In genomic region chr4:52438886-52439664, GRCm38 (mm10) we compare ENCODE assay signal across 8 mouse cellular contexts. TPM values are rescaled to one million over a fixed set of nuclear protein-coding genes. Genes with fewer than 3 reads are reported as not detected.
A peak's percentile ranks its signal among the peaks of the same experiment; 100 is the strongest.
DNase-seq lines count a peak whose midpoint lies in the region; ATAC-seq and TF ChIP-seq lines count a peak whose summit lies in the region.

Gene Smc2 (plus strand): TSS chr4:52439243.

- H3K27me3 ChIP-seq in CH12.LX (replicated peaks), result no peaks in the 10 kb centered on the region
- H3K27me3 ChIP-seq in forebrain, embryonic 11.5 days (ENCODE audit: control insufficient read depth, insufficient read depth, low read length), result no peaks in the 10 kb centered on the region
- H3K27me3 ChIP-seq in heart, embryonic 16.5 days (ENCODE audit: control insufficient read depth, insufficient read depth, low read length), result no peaks in the 10 kb centered on the region
- no peaks in the 10 kb centered on the region for H3K27me3 ChIP-seq in liver, embryonic 15.5 days
- H3K27me3 ChIP-seq in neural tube, embryonic 12.5 days (replicated peaks), result no peaks in the 10 kb centered on the region

- ATAC-seq in forebrain, embryonic 11.5 days (replicated peaks; ENCODE audit: low FRiP score), result peak; percentile 99
- ATAC-seq in heart, embryonic 16.5 days (replicated peaks; ENCODE audit: extremely low read depth, insufficient read depth, low FRiP score), result peak; percentile 99
- peak; percentile 98 for ATAC-seq in liver, embryonic 15.5 days (ENCODE audit: insufficient read depth)
- peak; percentile 100 for ATAC-seq in neural tube, embryonic 12.5 days (ENCODE audit: low FRiP score, low read depth)

- peak within 1 kb of the TSS; percentile 85 to 94 (median 91) for H3K4me3 ChIP-seq in CH12.LX (replicated peaks in 1 of 3; ENCODE audit: low read depth in 2 of 3, low read length in 2 of 3, poor library complexity in 1 of 3)
- H3K4me3 ChIP-seq in forebrain, embryonic 11.5 days (ENCODE audit: low read depth, low read length), result peak within 1 kb of the TSS; percentile 65
- H3K4me3 ChIP-seq in heart, embryonic 16.5 days (ENCODE audit: low read length), result peak within 1 kb of the TSS; percentile 91
- H3K4me3 ChIP-seq in liver, embryonic 15.5 days (replicated peaks), result peak within 1 kb of the TSS; percentile 98
- H3K4me3 ChIP-seq in neural tube, embryonic 12.5 days, result peak within 1 kb of the TSS; percentile 70

- H3K36me3 ChIP-seq in CH12.LX (replicated peaks in 1 of 2; ENCODE audit: control insufficient read depth in 1 of 2, insufficient read depth in 1 of 2, low read length in 1 of 2), result peaks cover 15 to 27% of the 10 kb centered on the region in 2 experiments
- H3K36me3 ChIP-seq in forebrain, embryonic 11.5 days (ENCODE audit: control insufficient read depth, insufficient read depth, low read length), result peaks cover 7% of the 10 kb centered on the region
- H3K36me3 ChIP-seq in heart, embryonic 16.5 days (ENCODE audit: control insufficient read depth, insufficient read depth), result peaks cover 16% of the 10 kb centered on the region
- H3K36me3 ChIP-seq in liver, embryonic 15.5 days (replicated peaks), result peaks cover 28% of the 10 kb centered on the region
- H3K36me3 ChIP-seq in neural tube, embryonic 12.5 days, result peaks cover 18% of the 10 kb centered on the region

- no peak for TF ChIP-seq CTCF in CH12.LX (conservative IDR thresholded peaks at IDR 0.05 in 1 of 2, IDR thresholded peaks at IDR 0.05 in 1 of 2; ENCODE audit: low read depth in 2 of 2, low read length in 2 of 2)

- H3K9me3 ChIP-seq in CH12.LX (replicated peaks; ENCODE audit: low read length), result no peaks in the 10 kb centered on the region
- no peaks in the 10 kb centered on the region for H3K9me3 ChIP-seq in forebrain, embryonic 11.5 days (ENCODE audit: control insufficient read depth, low read length)
- H3K9me3 ChIP-seq in heart, embryonic 16.5 days (replicated peaks; ENCODE audit: control insufficient read depth, low read length), result no peaks in the 10 kb centered on the region
- no peaks in the 10 kb centered on the region for H3K9me3 ChIP-seq in liver, embryonic 15.5 days (replicated peaks)
- H3K9me3 ChIP-seq in neural tube, embryonic 12.5 days, result no peaks in the 10 kb centered on the region

- H3K9ac ChIP-seq in CH12.LX (ENCODE audit: insufficient read depth, low read depth), result peak within 1 kb of the TSS; percentile 94
- H3K9ac ChIP-seq in forebrain, embryonic 11.5 days (ENCODE audit: low read length), result peak within 1 kb of the TSS; percentile 74
- peak within 1 kb of the TSS; percentile 84 for H3K9ac ChIP-seq in heart, embryonic 16.5 days (ENCODE audit: low read length)
- peak within 1 kb of the TSS; percentile 91 for H3K9ac ChIP-seq in liver, embryonic 15.5 days
- H3K9ac ChIP-seq in neural tube, embryonic 12.5 days, result peak within 1 kb of the TSS; percentile 61

- H3K27ac ChIP-seq in CH12.LX (ENCODE audit: insufficient read depth, low read depth), result peak within 1 kb of the TSS; percentile 58
- peak within 1 kb of the TSS; percentile 33 for H3K27ac ChIP-seq in forebrain, embryonic 11.5 days (ENCODE audit: low read depth, low read length)
- peak within 1 kb of the TSS; percentile 84 for H3K27ac ChIP-seq in heart, embryonic 16.5 days (ENCODE audit: low read length)
- H3K27ac ChIP-seq in liver, embryonic 15.5 days (replicated peaks), result peak within 1 kb of the TSS; percentile 83
- H3K27ac ChIP-seq in neural tube, embryonic 12.5 days, result no peak within 1 kb of the TSS

- peak; percentile 93 for DNase-seq in CH12.LX (ENCODE audit: extremely low read depth)
- peak; percentile 87 for DNase-seq in c-Kit-positive CD71-positive TER-119-negative erythroid progenitor cells, embryonic 14.5 days (ENCODE audit: low read depth)
- peak; percentile 95 for DNase-seq in forebrain, embryonic 11.5 days (ENCODE audit: low spot score)
- peak; percentile 95 to 99 for DNase-seq in kidney, postnatal 36 days
- peak; percentile 89 for DNase-seq in telencephalon, adult 2 months (ENCODE audit: low read depth, low spot score)

- peak within 1 kb of the TSS; percentile 89 for H3K4me2 ChIP-seq in CH12.LX (ENCODE audit: insufficient read depth, low read depth, poor library complexity, severe bottlenecking)
- H3K4me2 ChIP-seq in forebrain, embryonic 11.5 days (ENCODE audit: low read depth, low read length, severe bottlenecking), result peak within 1 kb of the TSS; percentile 41
- peak within 1 kb of the TSS; percentile 63 for H3K4me2 ChIP-seq in heart, embryonic 16.5 days (ENCODE audit: low read depth, low read length)
- H3K4me2 ChIP-seq in liver, embryonic 15.5 days, result peak within 1 kb of the TSS; percentile 76
- peak within 1 kb of the TSS; percentile 71 for H3K4me2 ChIP-seq in neural tube, embryonic 12.5 days (replicated peaks)

- dilution Hi-C loops in CH12.LX (cut with MboI; ENCODE audit: extremely low pct_ligation_motif_present, extremely low pct_unique_long_range_greater_than_20kb, low sequenced_read_pairs), result no loop called here

- no peak for TF ChIP-seq RAD21 in CH12.LX (IDR thresholded peaks at IDR 0.05; ENCODE audit: low read depth, low read length)

- TF ChIP-seq POLR2A in CH12.LX (IDR thresholded peaks at IDR 0.05; ENCODE audit: low read depth, low read length), result peak; percentile 85

- H3K79me2 ChIP-seq in CH12.LX (replicated peaks; ENCODE audit: control insufficient read depth, extremely low read depth, insufficient read depth, poor library complexity, severe bottlenecking), result peaks cover 38% of the 10 kb centered on the region

- H3K4me1 ChIP-seq in CH12.LX (ENCODE audit: control insufficient read depth in 1 of 2, insufficient read depth in 2 of 2), result peaks cover 0 to 4% of the 10 kb centered on the region in 2 experiments; a peak in 1 of 4 replicates
- no peaks in the 10 kb centered on the region; the same call in 1 of the 2 replicates for H3K4me1 ChIP-seq in forebrain, embryonic 11.5 days (replicated peaks; ENCODE audit: control insufficient read depth, insufficient read depth, low read length)
- H3K4me1 ChIP-seq in heart, embryonic 16.5 days (ENCODE audit: control insufficient read depth, insufficient read depth, low read length), result peaks cover 5% of the 10 kb centered on the region
- peaks cover 12% of the 10 kb centered on the region for H3K4me1 ChIP-seq in liver, embryonic 15.5 days (replicated peaks)
- peaks cover 8% of the 10 kb centered on the region; the same call in 1 of the 2 replicates for H3K4me1 ChIP-seq in neural tube, embryonic 12.5 days

- in situ Hi-C loops in CH12.LX (cut with MboI; ENCODE audit: low pct_ligation_motif_present, low pct_unique_long_range_greater_than_20kb, low sequenced_read_pairs), result no loop called here

- WGBS in forebrain, embryonic 11.5 days, result under 1% methylated on average over 53 of the region's 53 CpGs
- under 1% methylated on average over 53 of the region's 53 CpGs for WGBS in heart, embryonic 16.5 days
- WGBS in liver, embryonic 15.5 days (ENCODE audit: insufficient replicate concordance), result under 1% methylated on average over 53 of the region's 53 CpGs
- WGBS in neural tube, embryonic 12.5 days, result under 1% methylated on average over 53 of the region's 53 CpGs

- TF ChIP-seq EP300 in CH12.LX (IDR thresholded peaks at IDR 0.05; ENCODE audit: low read length), result no peak

TF ChIP-seq in CH12.LX, 34 proteins besides CTCF, POLR2A, EP300 and RAD21 (continues in another document):
- TF ChIP-seq CHD2 (IDR thresholded peaks at IDR 0.05; ENCODE audit: low read length) (no peak), MAZ (IDR thresholded peaks at IDR 0.05; ENCODE audit: low read depth, low read length) (0 out of 2 replicates have a peak, but pooled peaks have one; percentile 40), MAX (IDR thresholded peaks at IDR 0.05; ENCODE audit: low read length) (peak; percentile 100), HCFC1 (IDR thresholded peaks at IDR 0.05; ENCODE audit: low read depth, low read length) (peak; percentile 85), ELF1 (IDR thresholded peaks at IDR 0.05; ENCODE audit: low read depth, low read length) (peak; percentile 78), MAFK (IDR thresholded peaks at IDR 0.05; ENCODE audit: insufficient replicate concordance, low read length) (no peak), E2F4 (IDR thresholded peaks at IDR 0.05; ENCODE audit: insufficient replicate concordance, low read depth, low read length) (peak; percentile 97), RCOR1 (conservative IDR thresholded peaks at IDR 0.05; ENCODE audit: low read depth, low read length) (0 out of 2 replicates have a peak, but pooled peaks have one; percentile 54), KAT2A (IDR thresholded peaks at IDR 0.05; ENCODE audit: insufficient replicate concordance, low read length) (peak; percentile 67; the same call in 1 of the 2 replicates), MYC (IDR thresholded peaks at IDR 0.05; ENCODE audit: low read depth, low read length) (peak; percentile 71; the same call in 1 of the 2 replicates), ZMIZ1 (IDR thresholded peaks at IDR 0.05; ENCODE audit: low read depth, low read length) (peak; percentile 71), ZC3H11A (IDR thresholded peaks at IDR 0.05; ENCODE audit: low read depth, low read length) (no peak), TBP (conservative IDR thresholded peaks at IDR 0.05; ENCODE audit: low read depth, low read length) (peak; percentile 64; the same call in 1 of the 2 replicates), CHD1 (IDR thresholded peaks at IDR 0.05; ENCODE audit: low read depth, low read length) (no peak), TCF12 (IDR thresholded peaks at IDR 0.05; ENCODE audit: low read depth, low read length) (peak; percentile 61; the same call in 1 of the 2 replicates), SIN3A (IDR thresholded peaks at IDR 0.05; ENCODE audit: low read length) (peak; percentile 99), MXI1 (IDR thresholded peaks at IDR 0.05; ENCODE audit: low read depth, low read length) (peak; percentile 96), POLR2AphosphoS2 (IDR thresholded peaks at IDR 0.05; ENCODE audit: low read depth, low read length) (peak; percentile 84; the same call in 1 of the 2 replicates), NELFE (IDR thresholded peaks at IDR 0.05; ENCODE audit: low read depth, low read length) (peak; percentile 90), NRF1 (IDR thresholded peaks at IDR 0.05; ENCODE audit: low read depth, low read length) (no peak), UBTF (IDR thresholded peaks at IDR 0.05; ENCODE audit: low read depth, low read length) (no peak; the same call in 1 of the 2 replicates), ZKSCAN1 (IDR thresholded peaks at IDR 0.05; ENCODE audit: borderline replicate concordance, low read depth, low read length) (no peak)

RNA-seq across cellular contexts. Expression of gene Smc2, which starts in this region (rescaled TPM):
- total RNA-seq in CH12.LX (2012; rRNA removed) (59.8 and 60.3 TPM in 2 replicates), CH12.LX (2014; rRNA removed) (79.7 and 93.0 TPM in 2 replicates)
- 69.4 and 71.0 TPM in 2 replicates for polyA plus RNA-seq in CH12.LX (2012; ENCODE audit: insufficient read length, low read depth)
- polyA plus RNA-seq in forebrain, embryonic 11.5 days (2014; fragmentation: Nextera tagmentation; extraction: Ambion mirVana), result 212 and 248 TPM in 2 replicates
- polyA plus RNA-seq in heart, embryonic 16.5 days (2015; fragmentation: Nextera tagmentation; extraction: Ambion mirVana), result 98.9 and 106 TPM in 2 replicates
- 124 and 171 TPM in 2 replicates for polyA plus RNA-seq in liver, embryonic 15.5 days (2015; fragmentation: Nextera tagmentation; extraction: Ambion mirVana)
- 135 and 149 TPM in 2 replicates for polyA plus RNA-seq in neural tube, embryonic 12.5 days (2016; fragmentation: Nextera tagmentation; extraction: Ambion mirVana)
